Mouse (Mus musculus) embryo, embryonic 11 days (tissue): Measurements from ENCODE around the gene Eif2d.
"Not testable (repeated sequence)": the region's sequence is repeated elsewhere in the genome, so short reads cannot be mapped to it uniquely, and the experiment has no call there.

Experiments
- DNase-seq: peaks from one replicate; pipeline ENCODE4 v3.0.0-alpha.2; 2015

Eif2d gene

GRCm38 (mm10) chr1:131141449-131141848 is 11.5 kb upstream of the Eif2d start:
- DNase-seq: no peak

GRCm38 (mm10) chr1:131142472-131142871 is 10.5 kb upstream of the Eif2d start:
- no peak for DNase-seq

- not testable (repeated sequence) for DNase-seq
Measured at GRCm38 (mm10) chr1:131145222-131145621, 7.8 kb upstream of the Eif2d start.

GRCm38 (mm10) chr1:131146181-131146614 is 6.8 kb upstream of the Eif2d start:
- no peak for DNase-seq

GRCm38 (mm10) chr1:131149496-131149895 is 3.5 kb upstream of the Eif2d start:
- no peak for DNase-seq

- DNase-seq: peak; percentile 50
Measured at GRCm38 (mm10) chr1:131155456-131155855, 2.5 kb downstream of the Eif2d start.

GRCm38 (mm10) chr1:131159573-131160327 is 6.8 kb downstream of the Eif2d start:
- not testable (repeated sequence) for DNase-seq

GRCm38 (mm10) chr1:131161091-131161490 is 8.1 kb downstream of the Eif2d start:
- DNase-seq: no peak

GRCm38 (mm10) chr1:131164427-131164826 is 11.4 kb downstream of the Eif2d start:
- no peak for DNase-seq

- no peak for DNase-seq
Measured at GRCm38 (mm10) chr1:131167612-131168011, 14.6 kb downstream of the Eif2d start.

- DNase-seq: no peak
Measured at GRCm38 (mm10) chr1:131173001-131173400, 20.0 kb downstream of the Eif2d start.

- DNase-seq: no peak
Measured at GRCm38 (mm10) chr1:131173809-131174208, 20.8 kb downstream of the Eif2d start.

GRCm38 (mm10) chr1:131174299-131174861 is 21.4 kb downstream of the Eif2d start:
- no peak for DNase-seq

GRCm38 (mm10) chr1:131175189-131175588 is 22.2 kb downstream of the Eif2d start:
- no peak for DNase-seq

GRCm38 (mm10) chr1:131175819-131176218 is 22.8 kb downstream of the Eif2d start:
- no peak for DNase-seq

GRCm38 (mm10) chr1:131177249-131177648 is 24.3 kb downstream of the Eif2d start:
- no peak for DNase-seq

- DNase-seq: no peak
Measured at GRCm38 (mm10) chr1:131178083-131178482, 25.1 kb downstream of the Eif2d start.

GRCm38 (mm10) chr1:131180386-131180785 is 27.4 kb downstream of the Eif2d start:
- no peak for DNase-seq

- DNase-seq: peak; percentile 82
Measured at GRCm38 (mm10) chr1:131181642-131182527, 28.9 kb downstream of the Eif2d start.

GRCm38 (mm10) chr1:131183201-131183600 is 30.2 kb downstream of the Eif2d start:
- no peak for DNase-seq

GRCm38 (mm10) chr1:131184253-131184955 is 31.4 kb downstream of the Eif2d start:
- no peak for DNase-seq

GRCm38 (mm10) chr1:131184956-131185660 is 32.1 kb downstream of the Eif2d start:
- no peak for DNase-seq
